Mouse (Mus musculus) brain, embryonic 18.5 days (tissue): ENCODE measurements at regions not wholly inside any gene's neighbourhood (a gene's known extent, or its start where the extent isn't known, plus 50 kb on each side); places are given as distances from the start of the nearest gene placed in this dataset.

Experiments used
- DNase-seq: peaks from one replicate; pipeline ENCODE4 v3.0.0-alpha.2; 2012; ENCODE audit warnings: low read depth, low spot score

GRCm38 (mm10) chr2:95142151-95142550 is 704.2 kb upstream of the Api5 start:
- no peak for DNase-seq

GRCm38 (mm10) chr2:95140116-95140515 is 702.2 kb upstream of the Api5 start:
- no peak for DNase-seq

- DNase-seq: peak; percentile 70
Observed at GRCm38 (mm10) chr2:95136636-95137035, 698.7 kb upstream of the Api5 start.

- DNase-seq: no peak
Observed at GRCm38 (mm10) chr2:95131181-95131580, 693.2 kb upstream of the Api5 start.

- no peak for DNase-seq
Observed at GRCm38 (mm10) chr2:95128721-95129120, 690.8 kb upstream of the Api5 start.

- no peak for DNase-seq
Observed at GRCm38 (mm10) chr2:95119544-95119943, 681.6 kb upstream of the Api5 start.

GRCm38 (mm10) chr2:95097055-95097454 is 659.1 kb upstream of the Api5 start:
- DNase-seq: no peak

GRCm38 (mm10) chr2:95054636-95055035 is 616.7 kb upstream of the Api5 start:
- no peak for DNase-seq

- no peak for DNase-seq
Observed at GRCm38 (mm10) chr2:95053866-95054265, 615.9 kb upstream of the Api5 start.
